Mouse (Mus musculus): ENCODE data around the gene Snx7.

GRCm38 (mm10) chr3:117868091-117868490, 645 bp downstream of the Snx7 start:
- TF ChIP-seq CTCF (IDR thresholded peaks at IDR 0.05; ENCODE audit: extremely low read depth, insufficient read depth, insufficient read length, insufficient replicate concordance) (no peak), POLR2A (IDR thresholded peaks at IDR 0.05; ENCODE audit: low read depth, low read length) (no peak)
